Mouse (Mus musculus): Measurements from ENCODE around the gene Ipo4.

Gene Ipo4

DNA sequence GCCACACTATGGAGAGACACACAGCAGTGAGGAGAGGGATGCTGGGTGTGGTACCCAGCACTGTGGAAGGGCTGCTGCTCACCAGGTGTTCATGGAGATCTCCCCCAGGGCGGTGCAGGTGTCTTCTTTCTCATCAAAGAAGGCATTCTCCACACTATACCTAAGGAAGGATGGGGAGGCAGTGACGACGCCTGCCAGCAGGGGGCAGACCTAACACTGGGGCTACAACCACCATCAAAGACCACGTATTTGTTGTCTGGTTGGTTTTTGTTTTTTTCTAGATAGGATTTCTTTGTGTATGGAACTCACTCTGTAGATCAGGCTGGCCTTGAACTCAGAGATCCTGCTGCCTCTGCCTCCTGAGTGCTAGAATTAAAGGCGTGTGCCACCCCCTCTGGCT is 6.4 kb downstream of the Ipo4 start:
- DNase-seq (ENCODE audit: low spot score in 2 of 2), result peak; percentile 36 to 41

DNA sequence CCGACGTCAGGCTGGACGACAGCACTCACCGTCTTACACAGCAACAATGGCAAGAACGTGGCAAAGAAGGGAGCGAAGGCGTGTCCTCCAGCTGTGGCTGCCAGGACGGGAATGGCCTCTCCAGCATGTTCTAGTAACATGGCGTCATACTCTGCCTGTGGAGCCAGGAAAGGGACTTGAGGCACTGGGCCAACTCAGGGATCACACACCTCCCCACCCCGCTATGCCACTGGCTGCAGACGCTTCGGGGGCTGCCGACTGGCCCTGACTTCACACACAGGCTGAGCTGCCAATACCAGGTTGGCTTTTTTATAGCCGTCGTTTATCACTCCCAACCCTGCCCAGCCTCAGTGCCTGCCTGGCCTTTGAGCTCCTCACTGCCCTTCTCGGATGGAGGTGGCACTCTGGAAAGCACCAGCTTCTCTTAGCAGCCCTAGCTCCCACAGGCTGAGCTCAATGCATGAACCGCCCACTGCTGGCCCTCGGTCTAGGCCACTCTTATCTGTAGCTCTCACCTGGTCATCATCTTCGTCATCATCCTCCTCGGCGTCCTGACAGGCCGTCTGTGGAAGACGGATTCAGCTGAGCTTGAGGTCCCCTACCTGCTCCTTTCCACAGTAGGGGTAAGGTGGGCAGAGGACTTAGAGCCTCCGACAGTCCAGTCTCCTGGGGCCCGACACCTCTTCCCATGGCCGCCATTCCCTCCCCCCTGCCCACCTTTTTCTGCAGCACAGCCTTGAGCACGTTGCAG is 7.5 kb downstream of the Ipo4 start:
- DNase-seq (ENCODE audit: low spot score in 2 of 2), result no peak

GRCm38 (mm10) chr14:55618486-55619195 is 17.1 kb downstream of the Ipo4 start:
- DNase-seq (ENCODE audit: low spot score in 2 of 2), result no peak

DNA sequence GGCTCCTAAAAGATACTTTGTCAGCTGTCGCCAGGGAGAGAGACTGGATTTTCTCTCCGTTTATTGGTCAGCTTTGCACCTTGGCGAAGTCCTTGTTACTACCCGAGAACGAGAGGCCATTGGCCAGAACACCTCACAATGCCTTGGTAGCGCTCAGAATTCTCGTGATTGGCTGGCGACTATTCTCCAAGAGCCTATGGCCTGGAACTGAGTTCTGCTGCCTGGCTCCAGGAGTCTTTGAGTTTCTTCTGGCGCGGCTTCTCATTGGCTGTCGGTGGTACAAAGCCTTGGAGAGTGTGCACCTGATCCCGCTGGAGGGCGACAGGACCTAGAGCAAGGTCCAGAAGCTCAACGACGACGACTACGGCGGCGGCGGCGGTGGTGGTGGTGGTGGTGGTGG is 17.9 kb downstream of the Ipo4 start, which contains the start of gene Rec8:
TSS of gene Rec8 (plus strand) at position 216 of the 400 bp plus-strand sequence.
- DNase-seq (ENCODE audit: low spot score in 2 of 2), result no peak

- no peak for DNase-seq (ENCODE audit: low spot score in 2 of 2)
These were observed 18.9 kb downstream of the Ipo4 start for GRCm38 (mm10) chr14:55616844-55617243.

DNA sequence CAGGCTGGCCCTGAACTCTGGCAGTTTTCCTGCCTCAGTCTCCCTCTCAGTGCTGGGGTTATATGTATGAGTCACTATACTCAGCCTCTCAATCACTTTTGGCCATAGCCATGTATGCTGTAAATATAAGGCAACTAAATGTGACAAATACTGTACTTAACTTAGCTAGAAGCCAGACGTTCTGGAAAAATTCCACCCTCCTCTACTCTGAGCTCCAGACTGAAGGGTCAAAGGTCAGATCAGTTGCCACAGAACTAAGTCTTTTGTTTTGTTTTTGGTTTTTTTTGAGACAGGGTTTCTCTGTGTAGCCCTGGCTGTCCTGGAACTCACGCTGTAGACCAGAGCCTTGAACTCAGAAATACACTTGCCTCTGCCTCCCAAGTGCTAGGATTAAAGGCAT is 19.9 kb downstream of the Ipo4 start:
- DNase-seq (ENCODE audit: low spot score in 2 of 2), result no peak

DNA sequence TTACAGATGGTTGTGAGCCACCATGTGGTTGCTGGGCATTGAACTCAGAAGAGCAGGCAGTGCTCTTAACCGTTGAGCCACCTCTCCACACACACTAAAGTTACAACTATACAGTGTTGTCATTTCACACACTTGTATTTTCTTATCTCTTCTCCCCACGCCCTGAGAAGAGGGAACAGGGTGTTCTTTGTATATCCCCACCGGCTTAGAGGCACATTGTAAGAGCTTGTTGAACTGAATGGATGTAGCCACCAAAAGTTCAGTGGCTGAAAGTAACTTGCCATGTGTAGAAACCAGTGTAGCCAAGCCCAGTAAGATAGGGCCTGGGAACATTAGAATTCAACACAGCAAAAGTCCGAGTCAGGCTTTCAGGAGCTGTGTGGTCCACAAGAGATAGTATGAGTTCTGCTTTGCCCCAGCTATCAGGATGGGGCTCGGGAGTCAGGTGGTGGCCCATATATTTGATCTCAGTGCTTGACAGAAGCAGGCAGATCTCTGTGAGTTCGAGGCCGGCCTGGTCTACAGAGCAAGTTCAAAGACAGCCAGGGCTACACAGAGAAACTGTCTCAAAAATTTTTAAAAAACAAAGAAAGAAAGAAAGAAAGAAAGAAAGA is 21.1 kb downstream of the Ipo4 start:
- DNase-seq (ENCODE audit: low spot score in 2 of 2), result no peak

DNA sequence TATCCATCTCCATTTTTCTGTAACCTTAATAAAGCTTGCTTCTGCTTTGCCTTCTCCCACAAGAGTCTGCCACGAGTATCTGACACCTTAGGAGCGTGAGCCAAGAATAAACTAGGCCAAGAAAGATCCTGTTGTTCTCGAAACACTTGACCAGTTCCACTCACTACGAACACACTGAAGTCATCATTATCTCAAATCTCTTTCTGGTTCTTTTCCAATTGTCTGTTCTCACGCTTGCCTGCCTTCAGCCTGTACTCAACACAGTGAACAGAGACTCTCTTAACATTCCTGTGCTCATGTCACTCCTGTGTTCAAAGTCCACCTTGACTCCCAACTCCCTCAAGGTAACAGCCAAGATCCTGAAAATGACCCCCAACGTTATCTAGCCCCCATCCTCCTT is 22.4 kb downstream of the Ipo4 start:
- DNase-seq (ENCODE audit: low spot score in 2 of 2), result no peak

GRCm38 (mm10) chr14:55608339-55608738 is 27.4 kb downstream of the Ipo4 start:
- DNase-seq (ENCODE audit: low spot score in 2 of 2), result no peak

DNA sequence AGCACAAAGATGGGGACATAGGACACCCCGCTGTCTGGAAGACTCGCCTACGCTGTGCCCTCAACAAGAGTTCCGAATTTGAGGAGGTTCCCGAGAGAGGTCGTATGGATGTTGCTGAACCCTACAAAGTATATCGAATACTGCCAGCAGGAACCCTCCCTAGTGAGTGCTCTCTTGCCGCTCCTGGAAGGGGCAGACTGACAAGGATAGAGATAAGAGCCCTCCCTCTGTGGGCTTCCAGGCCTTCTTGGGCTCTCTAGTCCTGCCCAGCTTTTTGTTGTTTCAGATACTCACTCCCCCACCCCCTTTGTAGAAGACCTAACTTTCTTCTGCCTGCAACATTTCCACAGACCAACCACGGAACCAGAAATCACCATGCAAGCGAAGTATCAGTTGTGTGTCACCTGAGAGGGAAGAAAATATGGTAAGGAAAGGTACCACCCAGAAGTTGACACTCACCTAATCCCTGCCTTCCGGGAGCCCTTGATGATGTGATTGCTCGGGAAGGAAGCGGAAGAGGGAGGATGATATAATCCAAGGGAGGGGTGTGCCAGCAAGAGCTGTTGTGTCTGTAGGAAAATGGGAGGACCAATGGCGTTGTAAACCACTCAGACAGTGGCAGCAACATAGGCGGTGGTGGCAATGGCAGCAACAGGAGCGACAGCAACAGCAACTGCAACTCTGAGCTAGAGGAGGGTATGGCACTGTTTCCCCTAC is 29.9 kb downstream of the Ipo4 start:
- DNase-seq (ENCODE audit: low spot score in 2 of 2), result no peak

- no peak for DNase-seq (ENCODE audit: low spot score in 2 of 2)
These were observed 30.9 kb downstream of the Ipo4 start for GRCm38 (mm10) chr14:55604823-55605222.

- DNase-seq (ENCODE audit: low spot score in 2 of 2), result peak; percentile 93 to 95
These were observed 31.9 kb downstream of the Ipo4 start for GRCm38 (mm10) chr14:55603633-55604576.

DNA sequence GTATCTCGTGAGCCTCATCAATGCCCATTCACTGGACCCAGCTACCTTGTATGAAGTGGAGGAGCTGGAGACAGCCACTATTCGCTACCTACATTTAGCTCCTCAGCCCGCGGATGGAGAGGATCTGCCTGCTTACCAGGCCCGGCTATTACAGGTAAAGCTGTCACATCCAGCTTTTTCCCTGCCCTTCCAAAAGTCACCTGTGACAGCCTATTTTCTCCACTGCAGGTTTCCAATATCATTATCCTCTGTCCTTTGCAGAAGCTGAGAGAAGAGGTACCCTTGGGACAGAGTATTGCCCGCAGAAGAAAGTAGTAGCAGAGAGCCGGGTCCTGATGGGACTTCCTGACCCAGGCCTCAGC is 32.5 kb downstream of the Ipo4 start, which contains the start of gene Irf9:
TSS of gene Irf9 (plus strand) at position 301 of the 362 bp plus-strand sequence.
- no peak for DNase-seq (ENCODE audit: low spot score in 2 of 2)

DNA sequence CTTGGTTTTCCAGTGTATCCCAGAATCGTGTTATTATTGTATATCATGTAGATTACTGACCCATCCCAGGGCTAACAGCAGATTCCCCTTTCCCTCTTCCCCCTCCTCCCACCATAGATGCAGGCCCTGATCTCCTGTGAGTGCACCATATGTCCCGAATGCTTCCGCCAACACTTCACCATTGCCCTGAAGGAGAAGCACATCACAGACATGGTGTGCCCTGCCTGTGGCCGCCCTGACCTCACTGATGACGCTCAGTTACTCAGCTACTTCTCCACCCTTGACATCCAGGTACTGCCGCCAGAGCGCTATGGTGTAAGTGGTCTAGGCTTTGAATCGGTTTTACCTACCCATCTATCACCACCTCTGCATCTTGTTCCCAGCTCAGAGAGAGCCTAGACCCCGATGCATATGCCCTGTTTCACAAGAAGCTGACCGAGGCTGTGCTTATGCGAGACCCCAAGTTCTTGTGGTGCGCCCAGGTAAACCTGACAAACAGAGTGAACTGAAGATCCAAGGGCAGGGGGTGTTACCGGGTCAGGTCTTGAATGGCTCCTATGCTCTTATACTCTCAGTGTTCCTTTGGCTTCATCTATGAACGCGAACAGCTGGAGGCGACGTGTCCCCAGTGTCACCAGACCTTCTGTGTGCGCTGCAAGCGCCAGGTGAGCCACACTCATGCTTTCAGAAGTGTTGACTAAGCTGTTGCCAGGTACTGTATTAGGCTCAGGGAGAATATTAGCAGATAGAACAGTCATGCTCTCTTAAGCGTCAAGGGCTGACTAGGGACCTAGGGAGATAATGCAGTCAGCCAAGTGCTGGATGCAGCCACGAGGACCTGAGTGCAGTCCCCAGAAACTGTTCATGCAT is 37.0 kb downstream of the Ipo4 start:
- DNase-seq (ENCODE audit: low spot score in 2 of 2), result no peak

- no peak for DNase-seq (ENCODE audit: low spot score in 2 of 2)
These were observed 39.6 kb downstream of the Ipo4 start for GRCm38 (mm10) chr14:55596036-55596690.

GRCm38 (mm10) chr14:55592226-55592625 is 43.5 kb downstream of the Ipo4 start:
- no peak for DNase-seq (ENCODE audit: low spot score in 2 of 2)

DNA sequence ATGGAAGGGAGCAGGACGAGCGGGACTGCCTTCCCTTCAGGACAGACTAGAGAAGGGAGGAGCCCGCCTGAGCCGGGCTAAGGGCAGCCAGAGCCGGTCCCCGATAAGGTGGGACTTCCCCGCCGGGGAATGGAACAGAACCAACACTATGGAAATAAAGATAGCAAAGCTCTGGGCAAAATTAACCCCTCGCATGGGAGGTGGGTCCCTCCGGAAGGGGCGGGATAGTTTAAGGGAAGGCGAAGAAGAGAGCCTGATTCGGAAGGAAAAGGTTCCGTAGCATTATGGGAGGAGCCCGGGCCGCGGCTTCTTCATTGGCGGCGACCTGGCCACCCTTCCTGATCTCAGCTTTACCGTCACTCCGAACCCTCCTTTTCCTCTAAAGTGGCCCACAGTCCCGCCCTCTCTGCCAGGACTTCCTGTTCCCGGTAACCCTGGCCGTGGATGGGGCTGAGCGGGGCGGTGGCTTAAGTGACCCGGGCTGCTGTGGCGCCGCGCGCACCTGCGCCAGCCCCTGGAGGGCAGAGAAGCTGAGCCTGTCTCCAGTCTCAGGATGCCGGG is 44.3 kb downstream of the Ipo4 start, which contains the start of gene Rnf31:
TSS of gene Rnf31 (plus strand) at position 378 of the 561 bp plus-strand sequence.
- DNase-seq (ENCODE audit: low spot score in 2 of 2), result peak; percentile 97 to 98

- peak; percentile 98 to 99 for DNase-seq (ENCODE audit: low spot score in 2 of 2)
These were observed 44.9 kb downstream of the Ipo4 start, which contains the start of gene Psme2 for GRCm38 (mm10) chr14:55590748-55591330. Gene Psme2 (minus strand): TSS chr14:55591113.
